In genomic region chr7:116132078-116132477, GRCm38 (mm10) we compare ENCODE assay signal across 1 mouse cellular context.
A peak's percentile ranks its signal among the peaks of the same experiment; 100 is the strongest.
TF ChIP-seq lines count a peak whose summit lies in the region.

No protein-coding gene starts in this region.

TF ChIP-seq in MEL, 35 proteins besides CTCF, POLR2A, EP300 and RAD21 (continued from another document):
- peak; percentile 53; the same call in 1 of the 2 replicates for TF ChIP-seq ZC3H11A (IDR thresholded peaks at IDR 0.05; ENCODE audit: low read depth, low read length)
